Mouse (Mus musculus) CH12.LX (cell line): ENCODE data around the gene Dync2h1.

Source experiments
- CHD1 ChIP-seq: IDR thresholded peaks from 2 replicates; pipeline ENCODE4 v1.6.1; 2012; ENCODE audit warnings: low read depth, low read length, improper control_type of control experiment, inconsistent platforms
- CTCF ChIP-seq, 2 experiments: IDR thresholded peaks in 1 of 2; conservative IDR thresholded peaks in 1 of 2; 2 replicates each; pipeline ENCODE4 v1.5.1; 2011 to 2012; ENCODE audit warnings: low read depth in 2 of 2, low read length in 2 of 2, improper control_type of control experiment in 1 of 2, inconsistent platforms in 1 of 2, mild to moderate bottlenecking in 1 of 2, moderate library complexity in 1 of 2
- EP300 ChIP-seq: IDR thresholded peaks from 2 replicates; pipeline ENCODE4 v1.6.1; 2011; ENCODE audit warnings: low read length, improper control_type of control experiment
- ETS1 ChIP-seq: conservative IDR thresholded peaks from 2 replicates; pipeline ENCODE4 v1.6.1; 2012; ENCODE audit warnings: low read depth, mild to moderate bottlenecking, inconsistent platforms, low read length, improper control_type of control experiment, moderate library complexity
- IRF4 ChIP-seq: IDR thresholded peaks from 2 replicates; pipeline ENCODE4 v1.6.1; 2014; ENCODE audit warnings: low read depth, mild to moderate bottlenecking, inconsistent platforms, low read length, improper control_type of control experiment
- NRF1 ChIP-seq: IDR thresholded peaks from 2 replicates; pipeline ENCODE4 v1.6.1; 2014; ENCODE audit warnings: low read depth, mild to moderate bottlenecking, inconsistent platforms, low read length, improper control_type of control experiment, moderate library complexity
- POLR2A ChIP-seq: IDR thresholded peaks from 2 replicates; pipeline ENCODE4 v1.6.1; 2011; ENCODE audit warnings: low read depth, mild to moderate bottlenecking, improper control_type of control experiment, low read length
- USF1 ChIP-seq: IDR thresholded peaks from 2 replicates; pipeline ENCODE4 v1.6.1; 2014; ENCODE audit warnings: low read depth, mild to moderate bottlenecking, inconsistent platforms, low read length, improper control_type of control experiment
- ZKSCAN1 ChIP-seq: IDR thresholded peaks from 2 replicates; pipeline ENCODE4 v1.6.1; 2012; ENCODE audit warnings: low read depth, inconsistent platforms, low read length, improper control_type of control experiment, borderline replicate concordance

GRCm38 (mm10) chr9:6965006-6965405 is 219.2 kb downstream of the Dync2h1 start:
- TF ChIP-seq ZKSCAN1 (no peak), EP300 (no peak), POLR2A (no peak), CTCF (conservative IDR thresholded peaks at IDR 0.05 in 1 of 2, IDR thresholded peaks at IDR 0.05 in 1 of 2; ENCODE audit: low read depth in 2 of 2, low read length in 2 of 2) (no peak), ETS1 (no peak), IRF4 (no peak), NRF1 (no peak), USF1 (no peak), CHD1 (no peak)
